Mouse (Mus musculus) megakaryocyte-erythroid progenitor cell, adult 5 weeks (primary cell): ENCODE measurements around the gene Tmprss9. TPM values are rescaled to one million over a fixed set of nuclear protein-coding genes. Genes with fewer than 3 reads are reported as not detected.

Source experiments
- polyA plus RNA-seq: library from polyadenylated mRNA; stranded (reverse); fragments of >175 nt; gene quantifications from 2 replicates; pipeline ENCODE4 v1.2.3, GENCODE M21; 2012

Tmprss9 gene
- 0.01 and 0.02 TPM in 2 replicates for polyA plus RNA-seq

GRCm38 (mm10) chr10:80871581-80871980, at the start of gene Tmprss9:
Gene Tmprss9, plus strand, starts transcription at chr10:80871848.

GRCm38 (mm10) chr10:80826151-80827062, 45.2 kb upstream of the Tmprss9 start, which contains the start of gene Oaz1:
Gene Oaz1, plus strand, starts transcription at chr10:80826656.

GRCm38 (mm10) chr10:80843931-80844547, 27.6 kb upstream of the Tmprss9 start, which contains the start of gene Lingo3:
Gene Lingo3, minus strand, starts transcription at chr10:80844039.

GRCm38 (mm10) chr10:80854913-80855748, 16.5 kb upstream of the Tmprss9 start, which contains the start of the genes Lsm7 and Sppl2b:
Gene Lsm7, minus strand, starts transcription at chr10:80855209.
Gene Sppl2b, plus strand, starts transcription at chr10:80855275.

GRCm38 (mm10) chr10:80900318-80901247, 28.9 kb downstream of the Tmprss9 start, which contains the start of gene Timm13:
Gene Timm13, minus strand, starts transcription at chr10:80900969.

GRCm38 (mm10) chr10:80917779-80918434, 46.3 kb downstream of the Tmprss9 start, which contains the start of gene Lmnb2:
Gene Lmnb2, minus strand, starts transcription at chr10:80918245.

GRCm38 (mm10) chr10:80929299-80930226, 57.9 kb downstream of the Tmprss9 start, which contains the start of gene Gadd45b:
Gene Gadd45b, plus strand, starts transcription at chr10:80930073.

Other genes with a start within 250 kb of the Tmprss9 start
- gene Csnk1g2, start 249.0 kb upstream of the Tmprss9 start, polyA plus RNA-seq: 452 and 519 TPM in 2 replicates
- 133 and 134 TPM in 2 replicates for gene Btbd2, start 214.8 kb upstream of the Tmprss9 start, polyA plus RNA-seq
- 370 and 381 TPM in 2 replicates for gene Mknk2, start 193.7 kb upstream of the Tmprss9 start, polyA plus RNA-seq
- gene Mob3a, start 169.9 kb upstream of the Tmprss9 start, polyA plus RNA-seq: 37.5 and 39.8 TPM in 2 replicates
- 8.4 and 16.4 TPM in 2 replicates for gene Izumo4, start 169.7 kb upstream of the Tmprss9 start, polyA plus RNA-seq
- 28.2 and 36.4 TPM in 2 replicates for gene Ap3d1, start 129.6 kb upstream of the Tmprss9 start, polyA plus RNA-seq
- gene Dot1l, start 116.6 kb upstream of the Tmprss9 start, polyA plus RNA-seq: 125 and 175 TPM in 2 replicates
- gene Sf3a2, start 73.7 kb upstream of the Tmprss9 start, polyA plus RNA-seq: 664 and 723 TPM in 2 replicates
- gene Plekhj1, start 73.2 kb upstream of the Tmprss9 start, polyA plus RNA-seq: 278 and 319 TPM in 2 replicates
- gene Amh, start 66.6 kb upstream of the Tmprss9 start, polyA plus RNA-seq: 2.5 and 3.9 TPM in 2 replicates
- gene Jsrp1, start 58.4 kb upstream of the Tmprss9 start, polyA plus RNA-seq: 0.26 and 2.1 TPM in 2 replicates
- gene Oaz1, start 45.2 kb upstream of the Tmprss9 start, polyA plus RNA-seq: 4,386 and 4,591 TPM in 2 replicates
- 0.05 and 0.24 TPM in 2 replicates for gene Lingo3, start 27.8 kb upstream of the Tmprss9 start, polyA plus RNA-seq
- gene Lsm7, start 16.6 kb upstream of the Tmprss9 start, polyA plus RNA-seq: 214 and 288 TPM in 2 replicates
- 109 and 110 TPM in 2 replicates for gene Sppl2b, start 16.6 kb upstream of the Tmprss9 start, polyA plus RNA-seq
- 320 and 356 TPM in 2 replicates for gene Timm13, start 29.1 kb downstream of the Tmprss9 start, polyA plus RNA-seq
- gene Lmnb2, start 46.4 kb downstream of the Tmprss9 start, polyA plus RNA-seq: 66.5 and 79.9 TPM in 2 replicates
- 115 and 126 TPM in 2 replicates for gene Gadd45b, start 58.2 kb downstream of the Tmprss9 start, polyA plus RNA-seq
- 0.65 and 0.67 TPM in 2 replicates for gene Gng7, start 143.1 kb downstream of the Tmprss9 start, polyA plus RNA-seq
- gene Diras1, start 153.8 kb downstream of the Tmprss9 start, polyA plus RNA-seq: 0.02 TPM in 1 of 2 replicates, not detected in the other
- gene Slc39a3, start 165.6 kb downstream of the Tmprss9 start, polyA plus RNA-seq: 8.5 and 9.1 TPM in 2 replicates
- 180 and 187 TPM in 2 replicates for gene Sgta, start 188.3 kb downstream of the Tmprss9 start, polyA plus RNA-seq
- gene Thop1, start 198.2 kb downstream of the Tmprss9 start, polyA plus RNA-seq: 82.5 and 89.0 TPM in 2 replicates
- 0.54 and 0.71 TPM in 2 replicates for gene Creb3l3, start 227.0 kb downstream of the Tmprss9 start, polyA plus RNA-seq
- gene Map2k2, start 234.1 kb downstream of the Tmprss9 start, polyA plus RNA-seq: 414 and 429 TPM in 2 replicates